Mouse (Mus musculus) inflammation-experienced regulatory T-cells, adult 6 months (primary cell): ENCODE results near the gene Suds3. TPM values are rescaled to one million over a fixed set of nuclear protein-coding genes. Genes with fewer than 3 reads are reported as not detected.

Experiments
- ATAC-seq: one replicate; pipeline ENCODE4 v1.8.0; 2017
- polyA plus RNA-seq, 3 experiments: library from polyadenylated mRNA; unstranded; fragments of 100-300 nt; shearing (Covaris generic); gene quantifications; one replicate each; pipeline ENCODE4 v1.2.1; 2017

Gene Suds3
- 10 to 100 TPM in 2 of 3 experiments, 1 to 10 TPM in 1; 8.8 to 14.4 (median 11.7) TPM for polyA plus RNA-seq

DNA sequence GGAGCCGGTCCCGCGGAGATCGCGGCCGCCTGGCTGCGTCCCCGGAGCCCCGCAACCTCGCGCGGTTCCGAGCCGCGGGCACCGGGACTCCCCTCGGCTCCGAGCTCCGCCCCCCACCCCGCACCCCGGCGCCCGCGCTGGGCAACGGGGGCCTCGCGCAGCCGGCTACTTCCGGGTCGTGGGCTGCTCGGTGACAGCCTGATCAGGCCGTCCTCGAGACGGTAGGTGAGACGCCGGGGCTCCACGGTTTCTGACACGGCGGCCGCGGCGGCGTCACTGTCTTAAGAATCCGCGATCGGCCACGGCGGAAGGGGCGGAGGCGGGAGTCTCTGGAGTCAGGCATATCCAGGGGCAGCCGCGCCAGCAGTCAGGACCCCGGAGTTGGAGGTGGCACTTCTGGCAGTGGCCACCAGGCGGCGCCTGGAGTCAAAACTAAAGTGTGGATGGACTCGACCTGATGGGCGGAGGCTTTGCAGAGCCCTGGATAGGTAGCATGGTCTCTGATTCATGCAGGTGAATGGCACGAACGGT lies at the start of gene Suds3:
TSS of gene Suds3 (minus strand) at position 278 of the 531 bp plus-strand sequence.
- peak; percentile 66 for ATAC-seq

DNA sequence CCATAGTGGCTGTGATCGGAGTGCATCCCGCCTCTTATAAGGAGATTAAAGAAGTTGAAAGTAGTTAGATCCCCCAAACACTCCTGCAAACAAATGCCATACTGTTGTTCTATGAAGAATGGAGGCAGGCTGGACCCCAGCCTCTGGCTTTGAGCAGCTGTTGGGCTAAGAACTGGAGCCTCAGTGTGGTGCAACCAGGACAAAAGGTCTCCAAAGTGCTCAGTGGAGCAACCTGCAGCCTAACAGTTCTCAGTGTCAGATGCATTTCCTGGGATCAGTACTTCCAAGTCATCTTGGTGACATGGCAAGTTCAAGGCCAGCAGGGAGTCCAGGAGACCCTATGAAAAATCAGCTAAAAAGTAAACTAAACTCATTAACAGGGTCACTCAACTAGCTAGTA lies 49.0 kb upstream of the Suds3 start:
- ATAC-seq = no peak

- no peak for ATAC-seq
Observed at GRCm38 (mm10) chr5:117164516-117164915, 48.6 kb upstream of the Suds3 start.

DNA sequence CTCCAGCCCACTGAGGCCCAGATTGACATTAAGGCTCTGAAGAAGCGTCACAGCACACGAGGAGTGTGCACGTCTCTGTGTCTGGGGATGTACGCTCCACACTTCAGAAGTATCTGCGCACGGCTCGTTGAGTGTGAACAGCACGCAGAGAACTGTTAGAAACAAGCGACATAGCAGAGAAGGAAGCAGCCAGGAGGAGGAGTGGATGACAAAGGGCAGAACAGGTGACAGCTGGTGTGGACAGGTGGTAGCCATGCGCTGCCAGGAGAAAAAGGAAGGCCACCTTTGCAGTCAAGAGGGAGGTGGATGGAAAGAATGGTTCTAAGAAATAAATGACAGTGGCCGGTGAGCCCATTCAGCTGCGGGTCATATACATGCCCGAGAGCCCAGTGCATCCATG lies 47.9 kb upstream of the Suds3 start:
- ATAC-seq = no peak

GRCm38 (mm10) chr5:117160499-117160898 lies 44.6 kb upstream of the Suds3 start:
- ATAC-seq = no peak

GRCm38 (mm10) chr5:117159805-117160291 lies 43.9 kb upstream of the Suds3 start:
- no peak for ATAC-seq

DNA sequence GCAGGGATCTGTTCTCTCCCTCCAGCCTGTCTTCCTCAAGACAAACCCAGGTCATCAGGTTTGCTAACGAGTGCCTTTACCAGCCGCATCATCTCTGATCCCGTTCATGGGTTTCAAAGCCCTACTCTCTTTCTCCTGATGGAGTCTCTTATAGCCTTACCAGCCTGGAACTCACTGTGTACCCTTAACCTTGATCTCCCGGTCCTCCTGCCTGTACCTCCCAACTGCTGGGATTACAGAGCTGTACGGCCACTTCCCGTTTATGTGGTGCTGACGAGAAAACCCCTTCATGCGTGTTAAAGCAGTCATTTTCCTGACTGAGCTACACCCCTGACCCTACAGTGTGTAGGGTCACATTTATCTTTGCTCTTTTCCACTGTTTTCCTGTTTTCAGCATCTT lies 43.4 kb upstream of the Suds3 start:
- ATAC-seq = no peak

DNA sequence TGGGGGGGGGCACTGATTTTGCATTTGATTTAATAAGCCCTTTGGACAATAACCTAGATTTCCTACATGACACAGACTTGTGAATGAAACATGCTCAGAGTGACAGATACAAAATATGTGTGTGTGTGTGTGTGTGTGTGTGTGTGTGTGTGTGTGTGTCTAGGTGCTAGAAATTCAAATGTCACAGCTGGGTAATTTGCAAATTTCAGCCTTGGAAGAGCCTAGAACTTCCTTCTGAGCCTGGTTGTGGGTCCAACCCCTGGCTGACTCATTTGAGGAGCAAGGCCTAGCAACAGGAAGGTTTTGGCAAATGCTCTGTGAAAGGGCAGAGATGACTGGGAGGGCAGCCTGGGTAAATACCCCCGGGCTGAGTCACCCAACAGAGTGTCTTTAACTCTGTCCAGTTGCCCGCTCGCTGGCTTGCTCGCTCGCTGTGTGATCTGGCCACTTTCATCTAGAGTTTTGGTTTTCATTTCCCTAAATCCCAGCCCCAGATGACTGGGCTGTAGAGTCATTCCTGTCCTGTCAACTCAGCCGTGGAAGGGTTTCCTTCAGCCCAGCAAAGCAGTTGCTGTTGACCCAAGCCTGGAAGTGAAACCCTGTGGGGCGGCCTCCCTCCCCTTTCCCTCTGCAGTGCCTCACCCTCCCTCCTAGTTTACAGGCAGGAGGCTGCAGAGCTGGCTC lies 42.6 kb upstream of the Suds3 start:
- ATAC-seq = no peak

DNA sequence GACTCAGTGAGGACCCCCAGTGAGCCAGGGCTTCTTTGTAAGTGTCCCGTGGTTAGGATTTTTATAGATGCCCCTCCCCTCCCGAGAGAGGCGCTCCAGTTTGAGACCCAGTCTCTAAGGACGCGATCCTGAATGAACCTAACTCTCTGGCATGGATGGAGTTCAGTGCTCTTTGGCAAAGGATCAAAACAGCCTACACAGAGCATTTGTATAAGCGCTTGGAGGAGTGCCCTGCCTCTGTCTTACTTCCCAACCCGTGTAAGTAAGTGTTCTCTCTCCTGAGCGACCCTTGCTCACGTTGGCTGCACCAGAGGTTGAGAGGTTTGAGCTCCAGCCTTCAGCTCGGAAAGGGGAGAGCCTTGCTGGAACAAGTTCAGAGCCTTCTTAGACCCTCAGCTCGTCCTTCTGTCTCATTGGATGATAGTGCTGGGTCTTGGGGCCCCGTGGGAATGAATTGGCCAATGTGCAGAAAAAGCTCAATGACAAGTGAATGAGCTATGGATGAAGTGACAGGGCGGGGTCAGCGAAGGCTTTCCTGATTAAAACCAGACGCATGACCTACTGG lies 37.7 kb upstream of the Suds3 start:
- no peak for ATAC-seq

- ATAC-seq = no peak
Observed at GRCm38 (mm10) chr5:117152944-117153343, 37.0 kb upstream of the Suds3 start.

DNA sequence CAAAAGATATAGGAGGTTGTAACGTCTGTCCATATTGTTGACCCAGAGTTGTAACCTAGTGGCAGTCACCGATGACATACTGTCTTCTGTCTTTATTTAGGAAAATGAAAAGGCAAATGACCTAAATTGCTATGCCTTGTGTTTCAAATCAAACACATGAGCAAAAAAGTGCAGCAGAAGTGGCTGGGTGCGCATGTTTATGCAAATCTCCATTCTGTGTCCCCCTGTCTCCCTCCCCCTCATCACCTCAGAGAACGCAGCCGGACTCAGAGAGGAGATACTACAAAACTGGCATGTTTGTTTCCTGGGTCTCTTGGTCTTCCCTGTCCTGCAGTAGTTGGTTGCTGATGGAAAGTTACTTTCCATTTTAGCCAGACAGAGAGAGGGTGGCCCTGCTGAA lies 34.2 kb upstream of the Suds3 start:
- no peak for ATAC-seq

GRCm38 (mm10) chr5:117149054-117149942 lies 33.4 kb upstream of the Suds3 start:
- ATAC-seq = no peak

DNA sequence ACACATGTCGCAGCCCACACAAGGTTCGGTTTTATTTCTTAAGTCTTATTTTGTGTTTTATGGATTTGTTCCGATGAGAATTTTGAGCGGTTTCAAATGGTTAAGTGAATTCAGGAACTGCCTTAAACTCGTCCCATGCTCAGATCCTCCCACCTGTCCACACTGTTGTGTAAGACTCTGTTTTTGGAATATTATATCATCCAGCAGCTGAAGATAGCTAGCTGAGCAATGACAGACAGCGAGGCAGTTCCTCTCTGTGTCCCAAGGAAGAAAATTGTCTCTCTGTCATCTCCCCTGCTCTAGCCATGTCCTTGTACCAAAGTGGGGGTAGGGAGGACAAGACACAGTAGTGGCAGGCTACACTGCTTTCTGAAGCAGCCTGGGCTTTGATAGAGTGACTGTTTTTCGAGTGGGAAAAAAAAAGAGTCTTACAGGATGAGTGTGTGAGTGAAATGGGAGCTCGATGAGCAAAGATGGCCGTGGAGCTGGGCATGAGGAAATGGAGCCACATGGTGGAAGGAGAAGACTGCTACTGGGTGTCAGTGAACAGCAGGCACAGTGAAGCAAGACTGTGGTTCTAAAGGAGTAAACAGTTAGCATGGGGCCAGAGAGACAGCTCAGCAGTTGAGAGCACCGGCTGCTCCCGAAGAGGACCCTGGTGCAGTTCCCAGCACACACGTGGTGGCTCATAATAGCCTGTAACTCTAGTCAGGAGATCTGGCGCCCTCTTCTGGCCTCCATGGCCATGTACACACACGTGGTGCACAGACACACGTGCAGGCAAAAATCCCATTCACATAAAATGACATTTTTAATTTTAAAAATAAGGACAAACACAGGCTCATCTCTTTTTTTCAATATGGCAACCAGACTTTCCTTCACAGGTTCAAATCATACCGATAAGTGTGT lies 31.5 kb upstream of the Suds3 start:
- ATAC-seq = no peak

GRCm38 (mm10) chr5:117146165-117146564 lies 30.3 kb upstream of the Suds3 start:
- no peak for ATAC-seq

DNA sequence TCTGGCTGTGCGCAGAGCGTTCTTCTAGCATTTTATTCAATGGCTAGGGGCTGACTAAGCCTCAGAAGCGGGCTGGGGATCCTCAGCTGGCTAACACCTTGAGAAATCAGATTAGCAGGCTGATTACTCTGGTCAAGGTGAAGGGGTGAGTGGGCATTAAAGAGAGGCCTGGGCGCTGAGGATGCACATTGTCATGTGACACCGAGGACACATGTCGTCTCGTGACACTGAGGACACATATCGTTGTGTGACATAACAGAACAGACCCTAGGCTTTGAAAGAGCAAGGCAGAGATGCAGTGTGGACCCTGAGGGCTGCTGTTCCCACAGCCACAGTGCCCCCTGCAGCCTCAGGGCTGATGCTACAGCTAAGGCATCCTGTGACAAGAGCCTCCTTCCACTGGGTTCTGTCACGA lies 27.8 kb upstream of the Suds3 start:
- ATAC-seq = peak; percentile 63

DNA sequence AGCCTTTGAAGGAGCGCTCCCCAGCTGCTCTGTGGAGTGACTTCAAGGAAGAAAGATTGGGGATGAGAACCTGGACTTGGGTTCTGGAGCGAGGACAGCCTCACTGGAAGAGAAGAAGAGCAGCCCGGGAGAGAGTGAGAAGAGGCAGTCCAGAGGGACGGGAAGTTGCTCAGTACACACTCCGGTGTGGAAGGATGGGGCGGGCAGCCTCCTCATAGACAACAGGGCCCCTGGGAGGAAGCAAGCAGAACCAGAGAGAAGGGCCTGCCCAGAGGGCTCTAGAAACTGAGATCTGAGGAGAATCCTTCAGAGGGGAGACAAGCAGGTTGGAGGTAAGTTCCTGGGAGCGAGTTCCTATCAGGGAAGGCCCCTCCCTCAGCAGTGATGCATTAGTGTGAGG lies 24.5 kb upstream of the Suds3 start:
- ATAC-seq = no peak

- ATAC-seq = no peak
Observed at GRCm38 (mm10) chr5:117139822-117140221, 23.9 kb upstream of the Suds3 start.

- peak; percentile 72 for ATAC-seq
Observed at GRCm38 (mm10) chr5:117138295-117138988, 22.5 kb upstream of the Suds3 start.

GRCm38 (mm10) chr5:117137594-117137993 lies 21.7 kb upstream of the Suds3 start:
- ATAC-seq = no peak

DNA sequence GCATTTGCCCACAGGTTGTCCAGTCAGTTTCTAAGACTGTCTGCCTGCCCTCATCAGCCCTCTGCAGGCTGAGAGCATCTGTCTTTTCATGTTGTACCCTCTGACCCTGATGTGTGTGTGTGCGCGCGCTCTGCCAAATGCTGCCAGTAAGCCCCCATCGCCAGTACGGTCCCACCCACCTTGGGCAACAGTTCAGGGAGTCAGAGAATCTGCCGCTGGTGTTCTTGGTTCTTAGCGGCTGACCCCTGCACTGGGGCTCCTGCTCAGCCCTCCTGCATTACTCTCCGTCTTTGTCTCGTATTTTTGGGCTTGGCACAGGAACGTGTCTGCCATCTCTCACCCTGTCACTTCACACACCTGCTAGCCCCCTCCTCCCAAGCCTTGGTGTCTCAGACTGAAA lies 21.1 kb upstream of the Suds3 start:
- no peak for ATAC-seq

DNA sequence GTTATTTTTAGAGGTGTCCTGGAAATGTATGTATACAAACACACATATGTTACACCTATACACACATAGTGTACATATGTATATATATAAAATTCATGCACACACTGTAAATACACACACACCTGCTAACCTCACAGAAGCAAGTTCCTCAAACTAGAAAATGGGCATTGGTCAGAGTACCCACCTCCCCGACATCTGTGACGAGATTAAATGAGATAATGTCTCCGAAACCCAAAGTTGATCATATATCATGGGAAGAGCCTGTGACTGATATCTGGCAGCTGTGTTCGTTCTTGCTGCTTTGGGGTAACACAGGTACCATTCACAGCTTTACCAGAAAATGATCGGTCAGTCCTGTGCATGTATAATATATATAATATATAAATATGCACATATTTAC lies 20.7 kb upstream of the Suds3 start:
- no peak for ATAC-seq
